Mouse (Mus musculus): Measurements from ENCODE around the gene Bzw1. TPM values are rescaled to one million over a fixed set of nuclear protein-coding genes. Genes with fewer than 3 reads are reported as not detected.
A peak's percentile ranks its signal among the peaks of the same experiment; 100 is the strongest.
"Not testable (repeated sequence)": the region's sequence is repeated elsewhere in the genome, so short reads cannot be mapped to it uniquely, and the experiment has no call there.

Bzw1 gene
- total RNA-seq (2021) = 100 to 1,000 TPM; 109 to 114 TPM
- long read RNA-seq, transcript Bzw1-201 (12 exons, 3,876 nt) = major isoform, 246 of 262 reads
- long read RNA-seq, partial matches to known transcripts = 9 of 262 reads
- long read RNA-seq, other reads (novel, unspliced or antisense) = 7 of 262 reads

DNA sequence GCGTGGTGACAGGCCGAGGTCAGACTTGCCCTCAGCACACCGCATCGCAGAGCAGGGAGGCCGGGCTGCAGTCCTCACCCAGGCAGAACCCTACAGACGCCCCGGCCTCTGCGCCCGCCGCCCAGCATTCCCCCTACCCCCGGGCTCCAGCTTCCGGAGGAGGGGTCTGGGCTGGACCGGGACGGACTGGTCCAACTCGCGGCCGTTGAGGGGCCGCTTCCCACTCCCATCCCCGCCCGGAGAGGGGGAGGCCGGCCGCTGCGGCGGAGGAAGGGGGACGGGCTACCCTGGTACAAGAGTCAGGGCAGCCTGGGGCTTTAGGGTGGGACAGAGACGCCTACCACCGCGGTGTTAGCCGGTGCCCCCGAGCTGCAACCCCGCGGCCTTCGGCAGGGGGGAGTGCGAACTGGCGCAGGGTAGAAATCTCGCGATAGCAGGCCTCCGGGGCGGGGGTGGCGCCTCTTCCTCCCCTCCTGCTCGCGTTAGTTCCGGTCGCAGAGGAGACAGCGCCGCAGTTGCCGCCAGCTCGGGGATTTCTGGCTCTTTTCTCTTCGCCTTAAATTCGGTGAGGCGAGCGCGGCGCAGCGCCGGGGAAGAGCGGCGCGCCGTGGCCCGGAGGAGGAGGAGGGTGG, at the start of gene Bzw1:
TSS of gene Bzw1 (plus strand) at position 247 of the 632 bp plus-strand sequence.
- DNase-seq (ENCODE audit: low spot score in 2 of 2) = peak; percentile 88 to 94

GRCm38 (mm10) chr1:58343861-58344260, 48.8 kb upstream of the Bzw1 start:
- DNase-seq (ENCODE audit: low spot score in 2 of 2) = no peak

- DNase-seq (ENCODE audit: low spot score in 2 of 2) = no peak
Observed at GRCm38 (mm10) chr1:58344570-58344969, 48.1 kb upstream of the Bzw1 start.

DNA sequence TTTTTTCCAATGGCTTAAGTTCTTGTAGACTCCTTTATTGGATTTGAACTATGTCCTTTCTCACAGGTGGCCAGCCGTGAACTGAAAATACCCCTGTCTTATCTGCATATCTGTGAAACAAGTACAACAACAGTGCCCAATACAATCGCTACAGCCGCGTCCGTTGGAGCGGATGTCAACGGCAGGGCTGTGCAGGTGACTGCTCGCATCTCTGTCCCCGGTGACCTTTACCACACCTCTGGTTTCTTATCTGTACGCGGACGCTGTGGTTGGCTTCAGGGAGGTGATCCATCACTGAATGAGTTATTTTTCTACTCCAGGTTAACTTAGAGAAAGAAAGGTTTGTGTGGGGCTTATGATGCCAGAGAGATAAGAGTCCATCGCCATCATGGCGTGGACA, 46.5 kb upstream of the Bzw1 start:
- DNase-seq (ENCODE audit: low spot score in 2 of 2) = no peak

GRCm38 (mm10) chr1:58348712-58349111, 44.0 kb upstream of the Bzw1 start:
- no peak for DNase-seq (ENCODE audit: low spot score in 2 of 2)

- DNase-seq (ENCODE audit: low spot score in 2 of 2) = no peak
Observed at GRCm38 (mm10) chr1:58353238-58353893, 39.3 kb upstream of the Bzw1 start.

GRCm38 (mm10) chr1:58358958-58359901, 33.5 kb upstream of the Bzw1 start:
- DNase-seq (ENCODE audit: low spot score in 2 of 2) = peak; percentile 51 to 67

GRCm38 (mm10) chr1:58362296-58362695, 30.4 kb upstream of the Bzw1 start:
- DNase-seq (ENCODE audit: low spot score in 2 of 2) = no peak

DNA sequence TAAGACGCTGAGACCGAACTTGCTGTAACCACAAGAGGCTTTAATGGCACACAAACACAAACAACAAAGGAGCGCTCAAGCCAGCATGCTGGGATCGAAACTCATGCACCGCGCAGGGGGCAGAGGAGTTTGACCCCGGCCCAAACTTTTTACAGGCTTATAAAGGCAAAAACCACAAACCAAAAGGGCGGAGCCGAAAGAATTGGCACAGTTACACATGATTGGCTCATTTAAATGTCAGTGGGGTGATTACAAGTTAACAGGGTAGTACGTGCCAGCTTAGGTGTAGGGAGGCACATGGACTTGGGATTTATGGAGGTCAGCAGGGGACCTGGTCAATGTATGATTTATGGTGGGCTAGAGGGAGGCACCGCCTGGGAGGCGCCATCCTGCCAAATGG, 28.1 kb upstream of the Bzw1 start:
- no peak for DNase-seq (ENCODE audit: low spot score in 2 of 2)

GRCm38 (mm10) chr1:58365829-58366228, 26.9 kb upstream of the Bzw1 start:
- no peak for DNase-seq (ENCODE audit: low spot score in 2 of 2)

DNA sequence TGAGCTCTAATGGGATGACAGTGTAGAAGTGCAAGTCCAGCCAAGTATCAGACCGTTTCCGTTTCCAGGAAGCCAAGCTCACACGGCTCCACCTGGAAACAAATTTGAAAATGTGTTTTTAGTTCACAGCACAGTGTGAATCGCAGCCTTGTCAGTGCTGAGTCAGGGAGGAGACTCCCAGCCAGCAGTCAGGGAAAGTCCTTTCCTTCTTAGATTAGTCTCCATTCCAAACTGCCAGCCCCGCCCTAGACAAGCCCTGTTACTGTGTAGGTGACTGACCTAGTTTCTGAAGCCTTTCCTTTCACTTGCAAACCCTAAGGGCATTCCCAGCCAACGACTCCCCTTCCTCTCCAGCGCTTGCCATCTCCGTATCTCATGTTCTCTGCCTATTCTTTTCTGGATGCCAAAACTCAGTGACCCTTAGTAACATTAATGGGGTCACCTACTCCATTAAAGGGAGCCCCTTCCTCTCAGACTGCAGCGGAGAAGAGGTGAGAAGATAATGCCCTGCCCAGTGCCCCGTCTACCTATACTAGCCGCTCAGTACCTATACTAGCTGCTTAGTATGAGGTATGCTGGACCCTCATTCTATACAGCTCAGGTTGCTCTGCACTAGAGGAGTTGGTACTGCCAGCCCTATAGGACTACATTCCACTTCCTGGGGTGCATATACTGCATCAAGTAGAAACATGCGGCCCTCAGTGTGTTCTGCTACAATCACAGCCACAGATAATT, 25.8 kb upstream of the Bzw1 start:
- no peak for DNase-seq (ENCODE audit: low spot score in 2 of 2)

DNA sequence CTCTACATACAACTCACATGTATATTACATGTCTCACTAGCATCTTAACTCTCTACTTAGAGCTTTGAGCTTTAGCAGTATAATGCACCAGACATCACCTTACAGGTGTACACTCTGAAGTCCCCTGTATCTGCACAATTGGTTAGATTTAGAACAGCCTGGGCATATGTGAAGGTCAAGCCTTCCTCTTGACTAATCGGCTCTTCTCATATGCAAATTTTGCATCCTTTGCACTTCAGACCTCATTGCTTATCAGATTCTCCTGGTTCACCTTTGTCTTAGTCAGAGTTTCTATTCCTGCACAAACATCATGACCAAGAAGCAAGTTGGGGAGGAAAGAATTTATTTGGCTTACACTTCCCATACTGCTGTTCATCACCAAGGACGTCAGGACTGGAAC, 23.0 kb upstream of the Bzw1 start:
- no peak for DNase-seq (ENCODE audit: low spot score in 2 of 2)

GRCm38 (mm10) chr1:58374266-58374665, 18.4 kb upstream of the Bzw1 start:
- DNase-seq (ENCODE audit: low spot score in 2 of 2) = not testable (repeated sequence)

DNA sequence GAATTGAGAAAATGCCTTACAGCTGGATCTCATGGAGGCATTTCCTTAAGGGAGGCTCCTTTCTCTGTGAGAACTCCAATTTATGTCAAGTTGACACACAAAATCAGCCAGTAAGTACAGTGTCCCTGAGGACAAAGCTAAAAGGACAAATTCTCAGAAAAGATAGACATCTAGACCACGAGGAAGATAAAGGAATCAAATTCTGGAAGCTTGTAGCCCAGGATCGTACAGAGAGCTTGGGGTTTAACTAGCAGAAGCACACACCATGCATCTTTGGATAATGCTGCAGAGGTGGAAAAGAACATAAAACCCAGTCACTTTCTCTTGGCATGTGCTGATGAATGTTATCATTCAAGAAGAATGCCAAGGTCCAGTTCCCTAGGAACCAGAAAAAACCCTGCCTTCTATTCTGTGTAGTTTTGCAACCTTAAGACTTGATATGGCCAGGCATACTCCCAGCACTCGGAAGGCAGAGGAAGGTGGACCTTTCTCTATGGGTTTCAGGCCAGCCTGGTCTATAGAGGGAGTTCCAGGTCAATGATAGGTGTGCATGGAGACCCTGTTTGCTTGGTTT, 17.0 kb upstream of the Bzw1 start:
- DNase-seq (ENCODE audit: low spot score in 2 of 2) = no peak

GRCm38 (mm10) chr1:58382586-58383281, 10.0 kb upstream of the Bzw1 start:
- no peak for DNase-seq (ENCODE audit: low spot score in 2 of 2)

DNA sequence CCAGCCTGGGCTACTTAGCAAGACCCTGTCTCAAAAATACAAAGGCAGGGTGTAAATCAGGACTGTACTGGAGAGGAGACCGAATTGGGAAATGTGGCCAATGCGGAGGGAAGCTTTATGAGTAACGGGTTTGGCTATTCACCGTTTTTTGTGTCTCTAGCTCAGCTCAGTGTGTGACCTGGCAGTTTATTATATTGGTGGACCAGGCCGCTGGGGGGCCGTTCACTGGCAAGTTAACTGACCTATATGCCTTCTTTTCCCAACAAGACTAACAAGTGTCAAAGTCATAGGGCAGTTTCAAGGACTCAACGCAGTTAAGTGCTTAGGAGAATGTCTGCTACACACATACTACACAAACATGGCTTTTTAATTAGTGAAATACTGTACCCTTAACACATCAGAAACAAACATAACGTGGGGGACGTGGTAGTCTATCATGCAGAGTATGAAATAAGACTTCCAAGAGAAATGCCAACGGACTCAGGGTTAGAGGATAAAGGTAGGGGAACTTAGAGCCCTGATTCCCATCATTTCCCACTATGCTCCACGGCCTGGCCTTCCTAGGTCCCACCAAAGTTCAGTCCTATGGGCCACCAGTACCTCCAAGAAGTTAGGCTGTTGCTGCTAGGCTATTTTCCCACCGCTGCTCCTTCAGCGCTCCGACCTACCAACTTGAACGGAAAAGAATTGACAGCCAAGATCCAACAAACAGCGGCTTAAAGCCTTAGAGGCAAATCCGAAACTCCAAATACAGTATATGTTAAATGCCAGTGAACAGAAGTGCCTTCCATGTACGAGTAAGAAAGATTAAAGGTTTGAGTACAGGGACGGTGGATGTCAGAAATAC, 1.1 kb upstream of the Bzw1 start:
- DNase-seq (ENCODE audit: low spot score in 2 of 2) = no peak

DNA sequence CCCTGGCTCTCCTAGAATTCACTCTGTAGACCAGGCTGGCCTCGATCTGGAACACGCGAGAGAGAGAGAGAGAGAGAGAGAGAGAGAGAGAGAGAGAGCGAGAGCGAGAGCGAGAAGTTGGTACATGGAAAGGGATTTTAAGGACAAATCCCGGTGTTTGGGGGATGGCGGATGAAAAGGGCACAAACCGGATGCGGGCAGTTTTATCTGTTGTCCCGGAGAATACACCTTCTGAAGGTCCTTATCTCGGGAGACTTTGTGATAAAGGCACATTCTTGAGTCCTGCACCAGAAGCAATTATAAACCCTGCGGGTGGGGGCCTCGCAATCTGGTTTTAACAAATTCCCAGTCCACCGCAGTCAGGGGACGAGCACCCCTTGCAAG, 438 bp upstream of the Bzw1 start:
- DNase-seq (ENCODE audit: low spot score in 2 of 2) = no peak

- peak in 1 of 2 experiments; percentile 44 for DNase-seq (ENCODE audit: low spot score in 2 of 2)
Observed at GRCm38 (mm10) chr1:58393284-58394195, 842 bp downstream of the Bzw1 start.
